Mouse (Mus musculus) hindbrain, postnatal 0 days (tissue): Measurements from ENCODE around the gene Pla2g16. TPM values are rescaled to one million over a fixed set of nuclear protein-coding genes. Genes with fewer than 3 reads are reported as not detected.

Experiments
- ATAC-seq: fragments of 200-750 bp; cut with Nextera tagmentation; 2 replicates; pipeline ENCODE4 v1.8.0; 2017; ENCODE audit warnings: mild to moderate bottlenecking, moderate TSS enrichment, moderate library complexity
- DNase-seq: peaks from one replicate; pipeline ENCODE4 v3.0.0-alpha.2; 2015; ENCODE audit warnings: low spot score
- H3K27ac ChIP-seq: fragments of 300-500 bp; sonication (generic); 2 replicates; pipeline ENCODE4 v1.5.1; 2014; ENCODE audit warnings: mild to moderate bottlenecking
- H3K27me3 ChIP-seq: fragments of 300-500 bp; sonication (generic); 2 replicates; pipeline ENCODE4 v1.6.1; 2014; ENCODE audit warnings: low read length, mixed read lengths; ENCODE audit not compliant: insufficient read depth
- H3K36me3 ChIP-seq: fragments of 300-500 bp; sonication (generic); 2 replicates; pipeline ENCODE4 v1.6.1; 2014; ENCODE audit warnings: low read length, mixed read lengths; ENCODE audit not compliant: insufficient read depth
- H3K4me1 ChIP-seq: fragments of 300-500 bp; sonication (generic); 2 replicates; pipeline ENCODE4 v1.6.1; 2014; ENCODE audit warnings: antibody characterized with exemption, low read length, mixed read lengths; ENCODE audit not compliant: insufficient read depth
- H3K4me2 ChIP-seq: fragments of 300-500 bp; sonication (generic); 2 replicates; pipeline ENCODE4 v1.6.1; 2014; ENCODE audit warnings: low read depth, mild to moderate bottlenecking, low read length, moderate library complexity, mixed read lengths
- H3K4me3 ChIP-seq: fragments of 300-500 bp; sonication (generic); 2 replicates; pipeline ENCODE4 v1.5.1; 2014; ENCODE audit warnings: low read length
- H3K9ac ChIP-seq: fragments of 300-500 bp; sonication (generic); replicated peaks from 2 replicates; pipeline ENCODE4 v1.6.1; 2014; ENCODE audit warnings: mild to moderate bottlenecking, low read length, moderate library complexity, mixed read lengths
- H3K9me3 ChIP-seq: fragments of 300-500 bp; sonication (generic); 2 replicates; pipeline ENCODE4 v1.6.1; 2016; ENCODE audit warnings: low read length, mixed read lengths
- CTCF ChIP-seq: IDR thresholded peaks from 2 replicates; pipeline ENCODE4 v1.5.1; 2016; ENCODE audit warnings: antibody characterized with exemption, control low read depth, low read depth
- WGBS: fragments of 180-500 bp; shearing (Covaris S2); extraction: QIAGEN DNeasy Blood & Tissue Kit; methylation state at CpG from one replicate; pipeline ENCODE4 v1.1.7; 2014; 5-methylcytosine and 5-hydroxymethylcytosine counted together
- polyA plus RNA-seq: library from polyadenylated mRNA; unstranded; fragments of >200 nt; fragmentation: Nextera tagmentation; extraction: Ambion mirVana; gene quantifications from 2 replicates; pipeline ENCODE4 v1.2.1, GENCODE M21; 2015
- total RNA-seq: library from RNA; depleted of rRNA; stranded (reverse); fragments of >200 nt; gene quantifications from 2 replicates; pipeline ENCODE4 v1.2.3, GENCODE M21; 2014

The Pla2g16 gene
- total and polyA plus RNA-seq, 2 experiments from 2014 or later = 9.1 to 12.3 TPM

- peak; percentile 49 for DNase-seq
These were observed 49.8 kb downstream of the Pla2g16 start, which contains the start of gene Lgals12 for GRCm38 (mm10) chr19:7606801-7607689. Lgals12 (minus strand) TSS chr19:7607193.

GRCm38 (mm10) chr19:7607690-7608201, 50.5 kb downstream of the Pla2g16 start:
- H3K4me3 ChIP-seq = no peak overlapping the region
- H3K27ac ChIP-seq = no peak overlapping the region
- peaks cover 14% of the 10 kb centered on the region for H3K4me1 ChIP-seq
- H3K9me3 ChIP-seq = no peaks in the 10 kb centered on the region
- no peak overlapping the region for H3K9ac ChIP-seq
- DNase-seq = no peak
- no peak for ATAC-seq
- peaks cover 5% of the 10 kb centered on the region; the same call in 1 of the 2 replicates for H3K27me3 ChIP-seq
- no peak for TF ChIP-seq CTCF
- WGBS = 73% methylated on average over 7 of the region's 7 CpGs
- H3K4me2 ChIP-seq = no peak overlapping the region
- no peaks in the 10 kb centered on the region for H3K36me3 ChIP-seq

More at GRCm38 (mm10) chr19:7606801-7607689, 49.8 kb downstream of the Pla2g16 start, which contains the start of gene Lgals12:
- peak within 1 kb of the TSS; percentile 29 for H3K4me3 ChIP-seq
- H3K36me3 ChIP-seq = no peaks in the 10 kb centered on the region
- WGBS = 7% methylated on average over 15 of the region's 15 CpGs
- no peaks in the 10 kb centered on the region for H3K9me3 ChIP-seq
- peak; percentile 60 for ATAC-seq
- peak within 1 kb of the TSS; percentile 58 for H3K4me2 ChIP-seq
- H3K4me1 ChIP-seq = peaks cover 11% of the 10 kb centered on the region
- H3K27ac ChIP-seq = no peak within 1 kb of the TSS
- H3K9ac ChIP-seq = 0 out of 2 replicates have a peak within 1 kb of the TSS, but pooled peaks have one; percentile 25
- TF ChIP-seq CTCF = no peak
- H3K27me3 ChIP-seq = peaks cover 5% of the 10 kb centered on the region; the same call in 1 of the 2 replicates

GRCm38 (mm10) chr19:7611942-7612757, 54.9 kb downstream of the Pla2g16 start, which contains the start of gene Hrasls5:
Hrasls5 (plus strand) TSS chr19:7612541.
- Histone ChIP-seq H3K9me3 (no peaks in the 10 kb centered on the region), H3K4me1 (peaks cover 9% of the 10 kb centered on the region), H3K27me3 (peaks cover 5% of the 10 kb centered on the region; the same call in 1 of the 2 replicates), H3K27ac (no peak within 1 kb of the TSS), H3K4me2 (peak within 1 kb of the TSS; percentile 72), H3K9ac (peak within 1 kb of the TSS; percentile 42; the same call in 1 of the 2 replicates), H3K4me3 (peak within 1 kb of the TSS; percentile 41), H3K36me3 (no peaks in the 10 kb centered on the region)
- peak; percentile 48 for DNase-seq
- peak; percentile 39; the same call in 1 of the 2 replicates for TF ChIP-seq CTCF
- ATAC-seq = peak; percentile 76; the same call in 1 of the 2 replicates
- 3% methylated on average over 54 of the region's 54 CpGs for WGBS

- Histone ChIP-seq H3K27ac (no peak overlapping the region), H3K27me3 (no peaks in the 10 kb centered on the region; the same call in 1 of the 2 replicates), H3K9me3 (no peaks in the 10 kb centered on the region), H3K4me1 (0 out of 2 replicates have a peak, but pooled peaks cover 4% of the 10 kb centered on the region), H3K36me3 (no peaks in the 10 kb centered on the region), H3K4me2 (no peak overlapping the region), H3K9ac (no peak overlapping the region), H3K4me3 (no peak overlapping the region)
- 84% methylated on average over 7 of the region's 7 CpGs for WGBS
- DNase-seq (no peak), ATAC-seq (no peak)
- TF ChIP-seq CTCF = no peak
These were observed 55.9 kb downstream of the Pla2g16 start for GRCm38 (mm10) chr19:7613151-7613550.

GRCm38 (mm10) chr19:7616231-7616930, 59.1 kb downstream of the Pla2g16 start:
- ATAC-seq (no peak), DNase-seq (no peak)
- no peak overlapping the region for H3K4me3 ChIP-seq
- no peak overlapping the region for H3K4me2 ChIP-seq
- no peak for TF ChIP-seq CTCF
- H3K9ac ChIP-seq = no peak overlapping the region
- no peak overlapping the region for H3K27ac ChIP-seq
- 65% methylated on average over 5 of the region's 5 CpGs for WGBS
- 0 out of 2 replicates have a peak, but pooled peaks cover 4% of the 10 kb centered on the region for H3K4me1 ChIP-seq
- H3K9me3 ChIP-seq = no peaks in the 10 kb centered on the region
- no peaks in the 10 kb centered on the region; the same call in 1 of the 2 replicates for H3K27me3 ChIP-seq
- H3K36me3 ChIP-seq = no peaks in the 10 kb centered on the region

- Histone ChIP-seq H3K36me3 (no peaks in the 10 kb centered on the region), H3K27me3 (no peaks in the 10 kb centered on the region), H3K9ac (no peak overlapping the region), H3K4me2 (no peak overlapping the region), H3K9me3 (no peaks in the 10 kb centered on the region), H3K4me3 (no peak overlapping the region), H3K27ac (no peak overlapping the region), H3K4me1 (0 out of 2 replicates have a peak, but pooled peaks cover 4% of the 10 kb centered on the region)
- TF ChIP-seq CTCF = no peak
- no peak for ATAC-seq
- WGBS = 47% methylated on average over 3 of the region's 3 CpGs
- DNase-seq = no peak
These were observed 59.8 kb downstream of the Pla2g16 start for GRCm38 (mm10) chr19:7617085-7617484.
